Mouse (Mus musculus): ENCODE results near the gene Inpp4a. TPM values are rescaled to one million over a fixed set of nuclear protein-coding genes. Genes with fewer than 3 reads are reported as not detected.

Gene Inpp4a
- polyA plus RNA-seq (2017; shearing (Covaris generic)) = 10 to 100 TPM; 42.2 to 85.5 (median 76.1) TPM

DNA sequence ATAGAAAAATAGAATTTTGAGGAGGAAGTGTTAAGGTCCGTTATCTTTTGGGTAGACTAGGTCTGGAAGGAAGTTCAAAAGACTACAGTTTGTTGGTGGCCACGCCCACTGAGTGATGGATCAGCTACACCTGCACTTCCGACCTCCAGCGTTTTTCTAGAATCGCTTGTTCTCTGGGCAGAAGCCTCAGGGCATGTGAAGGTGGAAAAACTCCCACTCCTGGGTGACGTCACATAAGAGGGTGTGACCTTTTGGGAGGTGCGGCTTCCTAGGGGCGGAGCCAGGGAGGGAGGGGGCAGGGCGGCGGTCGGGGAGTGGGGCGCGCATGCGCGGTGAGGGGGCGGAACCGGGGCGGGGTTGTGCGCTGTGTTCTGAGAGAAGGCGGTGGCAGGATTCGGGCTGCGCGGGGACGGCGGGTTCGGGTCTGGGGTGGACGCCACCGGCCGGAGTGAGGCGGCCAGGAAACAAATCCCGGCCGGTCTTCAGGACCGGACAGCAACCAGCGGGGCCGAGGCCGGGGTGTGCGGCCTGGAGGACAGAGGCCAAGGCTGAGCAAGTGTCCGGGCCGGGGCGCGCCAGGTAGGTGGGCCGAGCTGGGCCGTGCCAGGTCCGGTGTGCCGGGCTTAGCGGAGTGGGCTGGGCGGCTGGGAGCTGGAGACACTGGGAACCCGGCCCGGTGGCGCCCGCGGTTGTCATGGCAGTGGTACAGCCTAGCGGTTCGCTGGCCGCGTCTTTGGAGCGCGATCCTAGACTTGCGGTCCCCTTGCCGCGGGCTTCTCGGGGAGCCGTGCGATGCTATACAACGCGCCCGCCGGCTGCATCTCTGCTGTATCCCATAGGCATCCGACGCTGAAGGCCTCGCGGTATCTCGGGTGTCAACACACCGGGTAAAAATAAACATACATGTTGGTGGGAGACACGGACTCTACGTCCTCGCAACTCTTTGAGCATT, at the start of gene Inpp4a:
TSS of gene Inpp4a (plus strand) at position 326 of the 952 bp plus-strand sequence.
- ATAC-seq = peak; percentile 91

DNA sequence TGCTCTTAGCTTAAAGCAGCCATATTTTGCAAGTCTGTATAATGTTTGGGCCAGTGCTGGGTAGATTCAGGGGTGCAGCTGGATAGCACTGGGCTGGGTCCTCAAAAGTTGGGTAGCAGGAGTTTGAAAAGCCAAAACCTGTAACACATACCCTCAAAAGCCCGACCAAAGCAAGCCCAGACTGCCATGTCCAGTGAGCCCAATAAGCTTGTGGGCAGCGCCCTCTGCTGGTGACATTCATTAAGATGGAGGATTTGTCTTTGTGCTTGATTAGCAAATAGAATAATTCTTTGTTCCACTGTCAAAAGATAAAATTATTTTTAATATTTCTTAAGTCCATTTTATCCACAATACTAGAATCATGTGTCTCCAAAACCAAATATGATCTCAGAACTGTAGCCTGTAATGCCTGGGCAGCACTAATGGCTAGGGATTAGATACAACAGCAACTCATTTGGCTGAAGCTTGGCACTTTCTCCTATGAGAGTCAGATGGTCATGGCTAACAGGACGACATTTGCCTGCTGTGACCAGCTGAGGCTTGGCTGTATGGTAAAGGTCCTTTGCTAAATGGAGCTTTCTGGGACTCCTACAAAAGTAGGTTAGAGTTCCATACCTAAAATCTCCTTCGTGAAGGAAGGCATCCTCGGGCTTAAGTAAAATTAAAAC, 48.9 kb upstream of the Inpp4a start:
- ATAC-seq = peak; percentile 38

DNA sequence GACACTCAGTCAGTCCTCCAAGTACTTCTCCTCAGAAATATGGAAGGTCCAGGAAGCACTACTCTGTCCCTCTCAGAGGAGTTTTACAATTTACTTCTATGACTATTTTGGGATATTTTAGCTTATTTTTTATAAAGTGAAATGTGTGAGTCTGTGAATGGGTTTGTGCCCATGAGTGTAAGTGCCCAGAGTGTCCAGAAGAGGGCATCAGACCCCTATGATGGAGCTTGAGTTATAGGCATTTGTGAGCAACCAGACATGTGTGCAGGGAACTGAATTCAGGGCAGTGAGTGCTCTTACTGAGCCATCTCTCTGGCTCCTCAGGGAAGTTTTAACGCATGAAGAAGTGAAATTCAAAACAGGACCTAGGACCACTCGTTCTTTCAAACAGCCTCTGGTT, 41.2 kb upstream of the Inpp4a start:
- no peak for ATAC-seq

DNA sequence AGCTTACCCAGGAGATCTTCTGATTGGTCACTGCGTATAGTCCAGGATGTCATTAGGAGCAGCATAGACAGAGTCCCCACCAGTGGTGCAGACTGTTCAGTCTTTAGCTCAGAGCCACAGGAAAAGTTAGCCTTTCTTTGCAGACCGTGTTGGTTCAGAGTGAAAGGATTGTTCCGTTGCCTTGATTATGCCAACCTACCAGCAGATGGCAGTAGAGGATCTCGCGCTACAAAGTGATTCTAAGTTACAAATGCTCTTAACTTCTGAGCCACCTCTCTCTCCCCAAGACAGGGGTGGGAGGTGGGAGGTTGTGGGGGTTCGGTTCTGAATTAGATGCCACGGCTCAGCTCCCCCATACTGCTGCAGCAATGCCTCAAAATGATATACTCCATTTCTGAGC, 27.2 kb upstream of the Inpp4a start:
- peak; percentile 69 for ATAC-seq

DNA sequence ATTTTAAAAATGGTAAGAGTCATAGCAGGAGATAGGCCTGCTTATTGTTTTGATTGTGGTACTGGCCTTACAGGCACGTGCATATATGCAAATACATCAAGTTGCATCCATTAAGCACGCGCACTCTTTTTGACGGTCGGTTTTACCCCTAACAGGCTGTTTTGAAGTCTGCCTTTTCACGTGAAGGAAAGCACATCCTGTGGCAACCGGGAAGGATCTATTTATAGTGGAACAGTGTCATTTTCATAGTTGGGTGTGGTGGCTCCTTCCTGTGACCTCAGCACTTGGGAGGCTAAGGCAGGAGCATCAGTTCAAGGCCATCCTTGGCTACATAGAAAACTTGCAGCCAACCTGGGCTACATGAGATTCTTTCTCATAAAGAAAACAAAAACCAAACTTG, 13.1 kb upstream of the Inpp4a start:
- ATAC-seq = no peak

DNA sequence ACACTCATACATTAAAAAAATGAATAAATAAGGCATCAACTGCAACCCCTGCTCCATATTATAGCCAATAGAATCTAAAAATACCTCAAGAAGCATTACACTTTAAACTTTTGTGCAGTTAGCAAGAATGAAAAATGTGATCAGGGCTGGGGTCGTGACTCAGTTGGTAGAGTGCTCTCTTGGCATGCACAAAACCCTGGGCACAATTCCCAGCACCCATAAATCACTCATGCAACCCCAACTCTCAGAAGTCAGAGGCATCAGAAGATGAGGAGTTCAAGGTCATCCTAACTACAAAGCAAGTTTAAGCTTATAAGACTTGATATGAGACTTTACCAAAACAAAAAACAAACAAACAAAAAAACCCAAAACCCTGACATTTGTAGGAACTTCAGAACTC, 11.9 kb upstream of the Inpp4a start:
- ATAC-seq = no peak

DNA sequence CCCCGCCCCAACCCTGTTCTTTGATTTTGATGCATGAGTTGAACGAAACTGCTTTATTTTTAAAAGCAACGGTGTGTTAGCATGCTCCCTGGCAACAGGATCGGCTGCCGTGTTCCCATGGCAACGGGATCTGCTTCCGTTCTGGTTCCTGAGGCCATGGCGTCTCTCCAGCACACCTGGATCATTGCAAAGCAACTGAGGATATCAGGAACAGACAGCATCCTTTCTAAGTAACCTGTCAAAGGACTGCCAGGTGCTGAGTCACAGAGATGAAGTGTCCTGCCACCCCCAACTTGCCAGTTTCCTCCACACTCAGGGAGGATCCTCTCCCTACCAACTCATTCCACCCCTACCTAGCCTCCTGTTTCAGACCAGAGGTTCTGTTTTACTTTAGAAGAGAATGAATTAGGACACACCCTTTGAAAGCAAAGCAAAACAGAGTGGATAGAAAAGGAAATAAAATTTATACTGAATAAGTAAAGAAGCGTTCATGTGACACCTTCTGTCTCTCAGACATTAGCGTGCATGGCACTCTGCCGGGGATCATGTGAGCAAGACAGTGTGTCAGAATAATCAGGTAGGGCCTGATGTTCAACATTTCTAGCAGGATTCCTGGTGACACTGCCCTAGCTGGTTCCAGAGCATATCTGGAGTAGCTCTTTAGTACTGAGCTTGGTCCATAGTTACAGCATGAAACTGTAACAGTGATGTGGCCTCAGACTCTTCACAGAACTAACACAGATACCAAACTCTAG, 11.3 kb upstream of the Inpp4a start:
- no peak for ATAC-seq

DNA sequence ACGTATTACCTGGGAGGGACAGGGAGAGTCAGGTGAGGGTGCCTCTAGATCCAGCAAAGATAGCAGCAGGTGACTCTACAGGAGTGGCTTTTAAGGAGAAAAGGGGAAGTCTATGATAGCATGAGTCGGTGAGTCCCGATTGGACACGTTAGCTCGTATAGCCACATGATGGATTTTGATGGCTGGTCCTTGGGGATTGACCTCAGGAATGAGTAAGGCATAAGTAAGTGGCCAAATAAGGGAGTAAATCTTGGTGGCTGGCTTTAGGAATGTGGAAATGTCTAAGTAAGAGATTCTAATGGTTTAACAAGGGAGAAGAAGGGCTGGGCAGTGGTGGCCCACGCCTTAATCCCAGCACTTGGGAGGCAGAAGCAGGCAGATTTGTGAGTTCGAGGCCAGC, 10.7 kb upstream of the Inpp4a start:
- ATAC-seq = no peak

DNA sequence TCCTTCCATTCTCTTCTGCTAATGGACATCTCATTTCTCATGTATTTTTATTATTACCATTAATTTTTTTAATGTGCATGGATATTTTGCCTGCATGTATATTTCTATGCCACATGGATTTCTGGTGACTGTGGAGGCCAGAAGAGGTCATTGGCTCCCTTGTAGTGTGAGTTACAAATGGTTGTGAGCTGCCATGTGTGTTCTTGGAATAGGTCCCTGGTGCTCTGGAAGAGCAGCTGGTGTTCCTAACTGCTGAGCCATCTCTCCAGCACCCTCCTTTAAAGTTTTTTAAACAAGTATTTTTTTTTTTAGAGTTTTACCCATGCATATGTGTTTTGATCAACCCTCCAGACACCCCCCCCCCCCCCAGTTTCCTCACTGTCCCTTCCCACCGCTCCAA, 3.3 kb upstream of the Inpp4a start:
- no peak for ATAC-seq

DNA sequence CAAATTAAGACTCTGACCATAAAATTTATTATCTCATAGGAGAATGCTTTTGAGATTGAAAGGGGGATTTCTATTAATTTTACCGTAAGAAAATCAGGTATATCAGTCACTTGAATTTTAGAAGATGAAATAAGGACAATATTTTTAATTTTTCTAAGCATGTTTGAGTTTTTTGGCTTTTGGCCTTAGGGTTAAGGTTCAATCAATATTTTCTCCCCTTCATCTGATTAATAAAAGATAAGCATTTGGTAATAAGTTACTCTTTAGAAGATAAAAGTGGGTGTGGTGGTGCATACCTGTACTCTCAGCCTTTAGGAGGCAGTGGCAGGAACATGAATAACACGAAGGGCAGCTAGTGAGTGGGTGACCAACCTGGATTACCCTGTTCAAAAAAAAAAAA, 761 bp upstream of the Inpp4a start:
- ATAC-seq = no peak

DNA sequence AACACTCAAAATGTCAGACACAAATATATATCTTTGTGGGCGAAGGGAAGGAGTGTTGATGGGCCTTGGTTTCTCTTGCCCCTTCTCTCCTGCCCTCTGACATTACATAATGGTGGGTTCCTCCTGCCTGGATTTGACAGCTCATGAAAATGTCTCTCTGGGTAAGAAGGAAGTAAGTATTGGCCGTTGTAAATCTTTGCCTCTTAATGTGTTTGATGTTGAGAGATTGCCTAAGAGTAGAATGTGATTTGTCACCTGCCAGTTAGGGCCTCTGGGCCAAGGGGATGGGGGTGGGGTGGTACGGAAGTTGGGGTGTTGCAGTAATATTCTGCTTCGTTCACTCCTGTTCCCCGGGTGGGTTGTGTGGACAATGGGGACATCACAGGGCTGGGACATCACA, 985 bp downstream of the Inpp4a start:
- ATAC-seq = peak; percentile 19

DNA sequence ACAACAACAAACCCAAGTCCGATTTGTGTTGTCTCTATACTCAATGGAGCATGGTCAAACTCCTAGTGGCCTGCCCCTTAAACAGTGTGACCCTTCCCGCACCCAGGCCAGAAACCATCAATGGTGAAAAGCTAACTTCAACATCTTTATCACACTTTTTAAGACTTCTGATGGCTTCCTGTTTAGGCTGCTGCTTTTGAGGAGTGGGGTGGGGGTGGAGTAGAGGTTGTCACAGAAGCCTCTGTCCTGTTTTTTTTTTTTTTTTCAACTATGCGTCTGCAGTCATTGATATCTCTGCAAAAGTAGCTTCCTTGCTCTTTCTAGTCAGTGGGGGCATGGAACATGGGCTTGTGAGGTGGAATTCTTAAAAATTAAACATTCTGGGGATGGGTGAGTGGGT, 3.1 kb downstream of the Inpp4a start:
- peak; percentile 18 for ATAC-seq

DNA sequence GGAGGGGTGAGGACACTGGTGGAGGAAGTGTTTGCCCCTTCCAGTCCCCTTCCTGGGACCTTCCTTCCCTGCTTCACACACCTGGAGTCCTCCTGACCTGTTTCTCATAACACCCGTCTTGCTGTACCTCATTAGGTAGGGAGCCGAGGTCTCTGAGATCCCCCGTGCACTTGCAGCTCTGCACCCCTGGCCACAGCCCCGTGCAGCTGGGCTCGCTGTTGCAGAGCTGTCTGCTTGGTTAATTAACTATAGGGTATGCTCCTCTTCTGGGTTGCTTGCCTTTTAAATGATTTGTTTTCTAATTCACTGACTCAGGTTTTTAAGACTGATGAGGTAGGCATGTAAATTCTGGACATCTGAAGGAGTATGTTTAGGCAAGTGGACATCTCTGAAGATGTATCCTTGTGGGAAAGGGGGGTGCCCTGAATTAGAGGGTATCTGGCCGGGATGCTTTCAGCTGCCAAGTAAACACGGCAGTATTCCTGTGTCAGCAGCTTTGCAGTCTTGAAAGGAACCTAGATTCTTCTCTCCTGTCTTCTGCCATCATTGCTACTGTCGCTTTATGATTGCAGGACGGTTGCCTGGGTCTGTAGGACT, 6.1 kb downstream of the Inpp4a start:
- no peak for ATAC-seq

DNA sequence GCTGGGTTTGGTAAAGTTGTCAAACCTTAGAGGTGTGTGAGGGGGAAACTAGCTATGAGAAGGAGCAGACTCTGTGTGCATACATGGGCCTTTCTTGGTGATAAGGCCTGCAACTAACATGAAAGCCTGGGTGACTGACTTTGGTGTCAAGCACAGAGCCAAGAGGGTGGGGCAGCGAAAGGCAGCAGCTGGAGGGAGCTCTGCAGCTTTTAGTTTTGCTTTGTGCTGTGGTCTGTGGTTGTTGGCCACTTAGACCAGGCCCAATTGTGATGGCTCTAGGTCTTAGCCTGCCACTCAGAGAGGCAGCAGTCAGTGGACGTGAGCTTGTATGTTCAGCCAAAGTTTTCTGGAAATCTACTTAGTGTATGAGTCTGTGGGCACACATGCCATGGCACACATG, 7.9 kb downstream of the Inpp4a start:
- no peak for ATAC-seq

DNA sequence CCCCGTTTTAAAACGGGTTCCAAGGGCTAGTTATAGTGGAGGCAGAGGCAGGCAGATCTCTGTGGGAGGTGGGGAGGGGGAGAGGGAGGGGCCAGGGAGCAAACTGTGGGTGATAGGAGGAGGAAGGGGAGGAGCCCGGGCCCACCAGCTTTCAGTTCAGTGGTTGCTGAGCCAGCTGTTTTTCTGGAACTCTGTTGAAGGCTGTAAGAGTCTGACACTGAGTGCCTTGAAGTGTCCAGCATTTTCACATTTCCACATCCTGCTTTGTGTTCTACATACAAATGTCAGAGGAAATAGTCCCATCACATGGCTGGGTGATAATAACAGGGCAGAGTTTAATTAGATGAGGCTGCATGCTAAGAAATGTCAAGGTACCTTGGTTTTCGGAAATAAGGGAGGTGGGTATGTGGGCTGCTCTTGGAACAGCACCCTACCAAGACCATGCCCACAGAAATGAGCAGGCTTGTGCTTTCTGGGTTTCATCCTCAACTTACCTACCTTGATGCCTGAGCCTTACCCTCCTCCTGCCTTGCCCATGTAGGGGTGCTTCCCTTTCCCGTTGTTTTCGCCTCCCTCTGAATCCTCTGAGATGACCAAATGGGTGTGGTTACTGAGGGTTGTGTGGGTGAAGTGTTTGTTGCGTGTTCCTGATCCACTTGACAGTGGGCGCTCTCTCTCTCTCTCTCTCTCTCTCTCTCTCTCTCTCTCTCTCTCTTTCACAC, 8.5 kb downstream of the Inpp4a start:
- ATAC-seq = peak; percentile 68

DNA sequence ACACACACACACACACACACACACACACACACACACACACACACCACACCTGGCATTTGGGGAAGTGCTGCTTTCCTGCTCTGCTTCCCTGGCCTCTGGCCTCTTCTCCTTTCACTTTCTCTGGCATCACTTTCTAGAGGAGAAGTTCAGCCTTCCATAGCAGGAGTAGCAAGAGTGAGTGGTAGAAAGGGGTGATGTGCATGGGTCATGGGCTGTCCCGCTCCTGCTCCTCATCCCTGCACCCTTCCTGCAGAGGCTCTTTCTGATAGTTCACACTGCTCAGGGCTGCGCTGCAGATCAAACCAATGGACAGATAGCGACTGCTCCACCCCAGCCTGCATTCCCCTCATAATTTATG, 9.1 kb downstream of the Inpp4a start:
- ATAC-seq = no peak

DNA sequence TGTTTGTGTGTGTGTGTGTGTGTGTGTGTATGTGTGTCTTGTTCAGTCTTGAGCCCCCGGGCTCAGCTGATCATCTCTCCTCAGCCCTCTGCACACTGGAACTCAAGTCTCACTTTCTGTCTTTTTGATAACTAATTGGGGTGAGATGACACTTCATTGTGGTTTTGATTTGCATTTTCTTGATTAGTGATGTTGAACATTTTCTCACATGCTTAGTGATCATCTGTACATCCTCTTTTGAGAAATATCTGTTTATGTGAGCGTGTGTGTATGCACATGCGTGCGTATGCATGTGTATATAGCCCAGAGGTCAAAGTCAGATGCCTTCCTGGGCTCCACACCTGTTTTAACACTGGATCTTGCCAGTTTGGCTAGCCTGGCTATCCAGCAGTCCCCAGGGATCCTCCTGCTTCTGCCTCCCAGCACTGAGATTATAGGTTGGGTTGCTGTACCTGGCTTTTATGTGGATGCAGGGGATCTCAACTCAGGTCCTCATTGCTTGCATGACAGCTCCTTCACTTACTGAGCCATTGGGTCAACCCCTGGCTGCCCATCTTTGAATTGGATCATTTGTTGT, 10.4 kb downstream of the Inpp4a start:
- ATAC-seq = peak; percentile 41

DNA sequence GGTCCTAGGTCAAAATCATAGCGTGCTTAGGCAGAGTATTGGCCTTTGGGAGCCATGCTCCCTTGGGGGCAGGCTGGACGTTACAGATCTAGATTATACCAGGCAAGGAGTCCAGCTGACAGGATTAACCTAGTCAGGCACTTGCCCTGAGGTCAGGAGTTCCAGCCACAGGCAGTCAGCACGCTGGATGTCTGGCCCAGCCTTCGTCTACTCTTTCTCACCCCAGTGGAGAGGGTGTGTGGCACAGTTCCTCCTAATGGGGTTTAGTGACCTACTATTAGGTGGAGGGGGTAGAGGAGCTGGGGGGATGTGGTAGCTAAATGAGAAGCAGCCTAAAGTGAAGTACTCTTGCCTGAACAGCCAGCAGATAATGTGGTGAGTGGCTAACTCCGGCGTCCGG, 14.7 kb downstream of the Inpp4a start:
- ATAC-seq = no peak

DNA sequence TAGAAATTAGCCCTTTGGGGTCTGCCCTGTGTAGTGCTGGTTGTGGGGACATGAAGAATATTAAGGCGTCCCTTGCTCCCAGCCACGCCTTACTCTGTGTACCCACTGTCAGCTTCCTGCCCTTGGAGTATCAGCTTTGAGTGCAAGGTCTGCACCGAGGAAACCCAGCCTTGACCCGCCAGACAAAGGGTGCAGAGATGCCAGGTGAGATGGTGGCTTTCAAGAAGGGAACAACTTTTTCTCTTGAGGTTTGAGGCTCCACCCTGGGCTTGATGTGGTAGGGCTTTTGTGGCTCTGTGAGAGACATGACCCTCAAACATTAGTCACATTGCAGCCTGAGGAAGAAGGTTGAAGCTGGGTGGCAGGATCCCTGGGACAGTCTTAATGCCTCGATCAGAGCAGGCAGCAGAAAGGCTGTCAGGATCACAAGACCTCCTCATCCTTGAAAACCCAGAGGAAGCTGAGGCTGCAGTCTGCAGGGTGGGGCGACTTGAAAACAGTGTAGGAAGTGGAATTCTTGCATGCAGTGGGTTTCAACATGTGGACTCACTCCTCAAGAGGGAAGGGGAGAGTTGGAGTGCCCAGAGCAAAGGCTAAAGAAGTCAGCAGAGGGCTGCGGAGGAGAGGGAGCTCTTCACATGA, 18.1 kb downstream of the Inpp4a start:
- ATAC-seq = peak; percentile 72

DNA sequence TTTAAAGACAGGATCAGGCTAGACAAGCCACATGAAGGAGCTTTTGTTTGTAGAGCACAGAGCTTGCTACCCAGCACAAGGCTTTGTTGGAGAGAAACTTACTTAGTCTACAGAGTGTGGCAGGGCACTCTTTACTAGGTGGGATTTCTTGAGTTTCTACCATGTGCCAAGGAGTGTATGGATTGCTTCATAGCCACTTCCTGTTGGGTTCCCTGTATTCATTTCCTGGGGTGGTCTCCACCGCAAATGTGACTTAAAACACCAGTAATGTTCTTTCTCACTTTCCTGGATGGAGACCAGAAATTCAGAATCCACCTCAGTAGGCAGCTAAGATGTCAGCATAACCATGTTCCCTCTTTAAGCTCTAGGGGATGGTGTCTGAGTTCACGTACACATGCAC, 18.9 kb downstream of the Inpp4a start:
- ATAC-seq = no peak

DNA sequence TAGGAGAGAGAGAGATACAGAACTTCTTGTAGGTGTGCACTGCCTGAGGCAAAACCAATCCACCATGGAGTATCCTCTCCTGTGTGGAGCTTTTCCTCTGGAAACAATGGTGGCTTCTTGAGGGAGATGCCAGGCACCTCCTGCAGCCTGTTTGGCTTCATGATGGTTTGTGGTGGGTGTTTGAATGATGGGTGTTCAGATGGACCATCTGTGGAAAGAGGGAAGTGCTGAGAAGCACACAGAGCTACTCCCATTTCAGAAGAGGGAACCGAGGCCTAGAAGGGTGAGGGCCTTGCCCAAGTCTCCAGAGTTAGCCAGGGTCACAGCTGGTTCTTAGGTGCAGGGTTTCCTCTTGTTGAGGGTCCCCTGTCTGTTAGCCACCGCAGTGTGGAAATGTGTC, 23.0 kb downstream of the Inpp4a start:
- ATAC-seq = no peak

Measured in inflammation-experienced regulatory T-cells, adult 6 months (primary cell).